Mouse (Mus musculus): ENCODE results near the gene Hist1h1a.
"Not testable (repeated sequence)": the region's sequence is repeated elsewhere in the genome, so short reads cannot be mapped to it uniquely, and the experiment has no call there.

Hist1h1a gene

GRCm38 (mm10) chr13:23763586-23764323, at the start of gene Hist1h1a:
Gene Hist1h1a, plus strand, starts transcription at chr13:23763666.
- POLR2A ChIA-PET, result interaction anchor here (0.5 to 44.4 kb wide), 196 partner anchors 9 to 1980 kb away, joined by 3 to 2331 read pairs (median 5); partner anchors contain the start of genes Hist1h1c (in 4 of the 4), Hist1h2ab (in 4 of the 4), Hist1h2ac (in 4 of the 4) and Hist1h2bc (in 4 of the 4)

GRCm38 (mm10) chr13:23716261-23717042, 47.0 kb upstream of the Hist1h1a start:
- ChIA-PET POLR2A (interaction anchor here (0.5 to 6.4 kb wide), 12 partner anchors 8 to 1967 kb away, joined by 3 to 56 read pairs (median 10); partner anchors contain the start of genes Hist1h1c (in 2 of the 4), Hist1h4c (in 2 of the 4), Hist1h1a (in 1 of the 4) and Hist1h1t (in 1 of the 4)), CTCF (no interaction called here)

More at GRCm38 (mm10) chr13:23763586-23764323, at the start of gene Hist1h1a:
- CTCF ChIA-PET, result interaction anchor here in 2 of 4 experiments (0.6 to 1.8 kb wide), 4 partner anchors 9 to 66 kb away, joined by 3 to 10 read pairs (median 4); partner anchors contain the start of gene Hist1h4c (in 1 of the 2)

DNA sequence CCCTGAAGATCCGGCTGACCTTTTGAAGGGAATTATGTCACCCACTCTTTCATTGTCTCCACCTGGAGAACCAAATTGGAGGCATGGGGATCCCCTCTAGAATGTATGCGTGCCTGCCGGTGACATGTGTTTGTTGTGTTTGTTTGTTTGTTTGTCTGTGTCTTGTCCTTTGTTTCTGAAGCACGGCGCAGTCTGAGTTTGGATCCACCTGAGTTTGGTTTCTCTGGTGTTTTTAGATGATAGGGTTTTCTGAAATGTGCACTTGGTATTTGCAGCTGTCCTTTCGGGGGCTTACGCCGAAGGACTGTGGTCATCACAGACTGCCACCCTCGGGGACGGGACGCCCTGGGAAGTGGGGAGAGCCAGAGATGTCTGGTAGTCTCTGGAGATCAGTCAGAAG, 46.3 kb upstream of the Hist1h1a start:
- CTCF ChIA-PET, result no interaction called here
- POLR2A ChIA-PET, result interaction anchor here (0.5 to 2.9 kb wide), 18 partner anchors 9 to 1967 kb away, joined by 3 to 14 read pairs (median 5); partner anchors contain the start of genes Hist1h2ac (in 2 of the 4), Hist1h2bc (in 2 of the 4), Hist1h3b (in 2 of the 4) and Hist1h4c (in 2 of the 4)

- POLR2A ChIA-PET, result interaction anchor here (0.8 to 2.9 kb wide), 19 partner anchors 9 to 56 kb away, joined by 3 to 14 read pairs (median 5); partner anchors contain the start of genes Hist1h1c (in 2 of the 4), Hist1h2ac (in 2 of the 4), Hist1h2bc (in 2 of the 4) and Hist1h3b (in 2 of the 4)
- CTCF ChIA-PET, result not testable (repeated sequence)
These were observed 45.7 kb upstream of the Hist1h1a start for GRCm38 (mm10) chr13:23717593-23718245.

GRCm38 (mm10) chr13:23724239-23724638, 39.2 kb upstream of the Hist1h1a start:
- ChIA-PET POLR2A (interaction anchor here in 2 of 4 experiments (1.0 to 39.0 kb wide), 4 partner anchors 25 to 34 kb away, joined by 4 to 2331 read pairs (median 799); partner anchors contain the start of genes Hist1h2ab (in 2 of the 2), Hist1h2bb (in 2 of the 2), Hist1h3b (in 2 of the 2) and Hist1h3c (in 2 of the 2)), CTCF (no interaction called here)

- ChIA-PET CTCF (no interaction called here), POLR2A (interaction anchor here in 2 of 4 experiments (0.8 to 39.0 kb wide), 5 partner anchors 13 to 41 kb away, joined by 3 to 2331 read pairs (median 70); partner anchors contain the start of genes Hist1h1c (in 2 of the 2), Hist1h2ab (in 2 of the 2), Hist1h2bb (in 2 of the 2) and Hist1h3b (in 2 of the 2))
These were observed 38.3 kb upstream of the Hist1h1a start for GRCm38 (mm10) chr13:23725213-23725612.

GRCm38 (mm10) chr13:23728472-23729191, 34.8 kb upstream of the Hist1h1a start:
- POLR2A ChIA-PET, result interaction anchor here (0.6 to 39.0 kb wide), 24 partner anchors 9 to 1685 kb away, joined by 3 to 2331 read pairs (median 6); partner anchors contain the start of genes Hist1h1c (in 4 of the 4), Hist1h1a (in 3 of the 4), Hist1h4c (in 3 of the 4) and Hist1h2ab (in 2 of the 4)
- CTCF ChIA-PET, result interaction anchor here in 3 of 4 experiments (0.6 to 1.2 kb wide), 3 partner anchors 27 to 353 kb away, joined by 4 to 7 read pairs (median 4); no protein-coding TSS in a partner anchor

DNA sequence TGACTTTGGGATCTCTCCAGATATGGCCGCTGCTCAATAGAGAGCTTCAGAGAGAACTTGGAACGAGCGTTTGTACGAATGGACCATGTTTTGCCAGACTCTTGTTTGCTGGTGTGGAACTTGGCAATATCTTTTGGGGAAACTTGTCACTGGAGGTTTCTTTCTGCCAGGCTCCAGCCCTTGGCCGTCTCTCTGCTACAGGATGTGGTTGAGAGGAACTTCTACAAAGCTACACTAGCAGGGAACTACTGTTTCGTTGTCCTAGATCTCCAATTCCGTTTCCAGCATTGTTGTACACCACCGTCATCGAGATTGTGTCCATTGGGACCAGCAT, 34.3 kb upstream of the Hist1h1a start:
- ChIA-PET POLR2A (interaction anchor here in 3 of 4 experiments (0.6 to 39.0 kb wide), 18 partner anchors 9 to 1686 kb away, joined by 3 to 2331 read pairs (median 19); partner anchors contain the start of genes Hist1h1c (in 3 of the 3), Hist1h4c (in 3 of the 3), Hist1h1a (in 2 of the 3) and Hist1h2ab (in 2 of the 3)), CTCF (interaction anchor here in 3 of 4 experiments (0.6 to 1.2 kb wide), 4 partner anchors 11 to 353 kb away, joined by 3 to 7 read pairs (median 4); no protein-coding TSS in a partner anchor)

GRCm38 (mm10) chr13:23729706-23730105, 33.8 kb upstream of the Hist1h1a start:
- ChIA-PET POLR2A (interaction anchor here in 3 of 4 experiments (0.6 to 39.0 kb wide), 18 partner anchors 9 to 1686 kb away, joined by 3 to 2331 read pairs (median 19); partner anchors contain the start of genes Hist1h1c (in 3 of the 3), Hist1h4c (in 3 of the 3), Hist1h1a (in 2 of the 3) and Hist1h2ab (in 2 of the 3)), CTCF (interaction anchor here in 2 of 4 experiments (0.9 to 1.3 kb wide), 4 partner anchors 10 to 30 kb away, joined by 3 to 4 read pairs (median 3); no protein-coding TSS in a partner anchor)

DNA sequence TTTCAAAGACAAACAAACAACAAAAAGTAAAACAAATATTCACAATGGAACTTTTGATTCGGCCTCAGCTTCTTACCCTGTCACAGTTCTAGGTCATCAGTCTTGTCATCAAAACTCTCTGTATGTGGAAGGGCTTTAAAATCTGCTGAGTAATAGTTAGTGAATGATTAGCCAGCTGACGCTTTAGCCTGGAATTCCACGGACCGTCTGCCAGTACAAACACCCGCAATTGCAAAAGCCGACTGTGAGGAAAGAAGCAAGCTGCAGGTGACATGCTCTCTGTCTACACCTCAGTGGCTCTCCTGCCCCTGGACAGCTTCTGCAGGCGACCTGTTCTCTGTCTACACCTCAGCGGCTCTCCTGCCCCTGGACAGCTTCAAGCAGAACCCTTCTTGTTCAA, 33.0 kb upstream of the Hist1h1a start:
- CTCF ChIA-PET, result interaction anchor here in 3 of 4 experiments (0.6 to 1.3 kb wide), 3 partner anchors 18 to 31 kb away, joined by 3 to 4 read pairs (median 3); no protein-coding TSS in a partner anchor
- POLR2A ChIA-PET, result interaction anchor here in 3 of 4 experiments (1.0 to 39.0 kb wide), 11 partner anchors 8 to 49 kb away, joined by 3 to 2331 read pairs (median 32); partner anchors contain the start of genes Hist1h4c (in 3 of the 3), Hist1h1a (in 2 of the 3), Hist1h1c (in 2 of the 3) and Hist1h2ab (in 2 of the 3)

GRCm38 (mm10) chr13:23732156-23732804, 31.2 kb upstream of the Hist1h1a start:
- POLR2A ChIA-PET, result interaction anchor here (0.5 to 39.0 kb wide), 15 partner anchors 16 to 470 kb away, joined by 3 to 2331 read pairs (median 4); partner anchors contain the start of genes Hist1h3b (in 3 of the 4), Hist1h4c (in 3 of the 4), Hist1h1a (in 2 of the 4) and Hist1h2ab (in 2 of the 4)
- CTCF ChIA-PET, result interaction anchor here in 2 of 4 experiments (0.6 to 1.3 kb wide), 6 partner anchors 27 to 523 kb away, joined by 3 to 6 read pairs (median 4); no protein-coding TSS in a partner anchor

DNA sequence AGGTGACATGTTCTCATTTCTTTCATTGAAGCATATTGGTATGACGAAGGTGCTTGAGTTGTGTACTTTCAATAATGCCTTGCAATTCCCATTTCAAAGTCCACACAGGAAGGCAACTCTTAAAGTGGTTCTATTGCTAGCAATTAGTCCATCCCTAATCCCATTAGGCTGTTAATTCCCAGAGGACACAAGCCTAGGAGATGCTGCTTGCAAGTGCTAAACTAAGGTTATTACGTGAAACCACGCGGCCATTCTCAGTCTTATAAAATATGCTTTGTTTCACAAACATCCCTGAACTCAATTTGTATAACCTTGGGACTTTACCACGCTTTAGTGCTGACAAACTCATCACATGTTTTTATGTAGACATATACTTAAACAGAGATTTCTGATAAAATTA, 26.4 kb upstream of the Hist1h1a start:
- ChIA-PET POLR2A (interaction anchor here (0.8 to 44.4 kb wide), 32 partner anchors 5 to 1694 kb away, joined by 3 to 2331 read pairs (median 31); partner anchors contain the start of genes Hist1h4c (in 4 of the 4), Hist1h1a (in 3 of the 4), Hist1h2ac (in 3 of the 4) and Hist1h2ae (in 3 of the 4)), CTCF (interaction anchor here in 1 of 4 experiments (1.0 to 2.1 kb wide), 2 partner anchors 15 to 39 kb away, joined by 4 to 5 read pairs; partner anchors contain the start of genes Hist1h3b and Hist1h4c)

GRCm38 (mm10) chr13:23738041-23738440, 25.4 kb upstream of the Hist1h1a start:
- ChIA-PET POLR2A (interaction anchor here (0.5 to 44.4 kb wide), 88 partner anchors 4 to 1702 kb away, joined by 3 to 2331 read pairs (median 10); partner anchors contain the start of genes Hist1h1a (in 4 of the 4), Hist1h2ab (in 4 of the 4), Hist1h2bc (in 4 of the 4) and Hist1h2be (in 4 of the 4)), CTCF (interaction anchor here in 2 of 4 experiments (0.6 to 3.0 kb wide), 5 partner anchors 14 to 41 kb away, joined by 3 to 11 read pairs (median 4); partner anchors contain the start of genes Hist1h2ab (in 1 of the 2), Hist1h3b (in 1 of the 2) and Hist1h4c (in 1 of the 2))

- POLR2A ChIA-PET, result interaction anchor here (0.6 to 44.4 kb wide), 108 partner anchors 3 to 1985 kb away, joined by 3 to 2331 read pairs (median 6); partner anchors contain the start of genes Hist1h1a (in 4 of the 4), Hist1h2ab (in 4 of the 4), Hist1h2bc (in 4 of the 4) and Hist1h2be (in 4 of the 4)
These were observed 24.8 kb upstream of the Hist1h1a start, which contains the start of gene Hist1h1c for GRCm38 (mm10) chr13:23738677-23739068. Gene Hist1h1c, plus strand, starts transcription at chr13:23738808.

More at GRCm38 (mm10) chr13:23738677-23739068, 24.8 kb upstream of the Hist1h1a start, which contains the start of gene Hist1h1c:
- CTCF ChIA-PET, result interaction anchor here in 2 of 4 experiments (1.1 to 3.0 kb wide), 3 partner anchors 13 to 42 kb away, joined by 3 to 11 read pairs (median 3); partner anchors contain the start of genes Hist1h2ab (in 1 of the 2) and Hist1h3b (in 1 of the 2)
